Mouse (Mus musculus) layer of hippocampus, adult 2 months (tissue): ENCODE data around the gene Foxo3. TPM values are rescaled to one million over a fixed set of nuclear protein-coding genes. Genes with fewer than 3 reads are reported as not detected.
A peak's percentile ranks its signal among the peaks of the same experiment; 100 is the strongest.

Source experiments
- DNase-seq, 2 experiments: peaks; one replicate each; pipeline ENCODE4 v3.0.0; 2022; ENCODE audit warnings: low spot score in 2 of 2
- H3K27ac ChIP-seq: fragments of 200-600 bp; 2 replicates; pipeline ENCODE4 v1.8.1; 2022
- H3K4me3 ChIP-seq: fragments of 200-600 bp; 2 replicates; pipeline ENCODE4 v1.8.1; 2022; ENCODE audit warnings: mild to moderate bottlenecking
- CTCF ChIP-seq: fragments of 200-600 bp; conservative IDR thresholded peaks from 2 replicates; pipeline ENCODE4 v1.8.1; 2022; ENCODE audit warnings: antibody characterized with exemption, mild to moderate bottlenecking, moderate library complexity
- total RNA-seq, 2 experiments: library from RNA; stranded (reverse); gene quantifications; 2 replicates each; pipeline ENCODE4 v1.2.3; 2021

The Foxo3 gene
- total RNA-seq, 2 experiments from 2014 or later = 47.5 to 53.2 TPM

- no peak for TF ChIP-seq CTCF
- no peak overlapping the region for H3K4me3 ChIP-seq
- no peak overlapping the region for H3K27ac ChIP-seq
- DNase-seq = no peak
Measured at GRCm38 (mm10) chr10:42170889-42171347, 105.6 kb downstream of the Foxo3 start.

GRCm38 (mm10) chr10:42170201-42170600, 106.4 kb downstream of the Foxo3 start:
- TF ChIP-seq CTCF = no peak
- H3K27ac ChIP-seq = no peak overlapping the region
- no peak for DNase-seq
- no peak overlapping the region for H3K4me3 ChIP-seq

- H3K27ac ChIP-seq = no peak overlapping the region
- DNase-seq = no peak
- H3K4me3 ChIP-seq = no peak overlapping the region
- no peak for TF ChIP-seq CTCF
Measured at GRCm38 (mm10) chr10:42154727-42155126, 121.8 kb downstream of the Foxo3 start.

- TF ChIP-seq CTCF = no peak
- DNase-seq = peak; percentile 34 to 51
Measured at GRCm38 (mm10) chr10:42152426-42153205, 123.9 kb downstream of the Foxo3 start.

GRCm38 (mm10) chr10:42149767-42150166, 126.8 kb downstream of the Foxo3 start:
- no peak for TF ChIP-seq CTCF
- DNase-seq = no peak
- Histone ChIP-seq H3K27ac (no peak overlapping the region), H3K4me3 (no peak overlapping the region)

More at GRCm38 (mm10) chr10:42152426-42153205, 123.9 kb downstream of the Foxo3 start:
- Histone ChIP-seq H3K27ac (0 out of 2 replicates have a peak overlapping the region, but pooled peaks have one; percentile 28), H3K4me3 (no peak overlapping the region)

GRCm38 (mm10) chr10:42148326-42148725, 128.2 kb downstream of the Foxo3 start:
- TF ChIP-seq CTCF = no peak
- Histone ChIP-seq H3K27ac (no peak overlapping the region), H3K4me3 (no peak overlapping the region)
- no peak for DNase-seq

- Histone ChIP-seq H3K27ac (no peak overlapping the region), H3K4me3 (no peak overlapping the region)
- TF ChIP-seq CTCF = no peak
- no peak for DNase-seq
Measured at GRCm38 (mm10) chr10:42145221-42145620, 131.3 kb downstream of the Foxo3 start.

GRCm38 (mm10) chr10:42144788-42145187, 131.8 kb downstream of the Foxo3 start:
- Histone ChIP-seq H3K4me3 (no peak overlapping the region), H3K27ac (no peak overlapping the region)
- no peak for TF ChIP-seq CTCF
- DNase-seq = no peak

GRCm38 (mm10) chr10:42144176-42144575, 132.4 kb downstream of the Foxo3 start:
- TF ChIP-seq CTCF = no peak
- H3K27ac ChIP-seq = no peak overlapping the region
- DNase-seq = no peak
- no peak overlapping the region for H3K4me3 ChIP-seq

- DNase-seq = no peak
- no peak overlapping the region for H3K27ac ChIP-seq
- H3K4me3 ChIP-seq = no peak overlapping the region
- TF ChIP-seq CTCF = no peak
Measured at GRCm38 (mm10) chr10:42142791-42143190, 133.8 kb downstream of the Foxo3 start.

- DNase-seq = no peak
- TF ChIP-seq CTCF = no peak
- no peak overlapping the region for H3K4me3 ChIP-seq
Measured at GRCm38 (mm10) chr10:42142081-42142480, 134.5 kb downstream of the Foxo3 start.

GRCm38 (mm10) chr10:42139749-42140148, 136.8 kb downstream of the Foxo3 start:
- DNase-seq = no peak
- Histone ChIP-seq H3K4me3 (no peak overlapping the region), H3K27ac (no peak overlapping the region)
- no peak for TF ChIP-seq CTCF

More at GRCm38 (mm10) chr10:42142081-42142480, 134.5 kb downstream of the Foxo3 start:
- no peak overlapping the region for H3K27ac ChIP-seq

GRCm38 (mm10) chr10:42134759-42135702, 141.5 kb downstream of the Foxo3 start:
- H3K4me3 ChIP-seq = no peak overlapping the region
- no peak overlapping the region for H3K27ac ChIP-seq
- no peak for DNase-seq
- TF ChIP-seq CTCF = no peak

Other genes starting within 250 kb of the Foxo3 start
- gene Afg1l, start 201.8 kb upstream of the Foxo3 start, total RNA-seq = 10 to 100 TPM; 12.6 to 15.3 TPM
- 100 to 1,000 TPM; 188 to 197 TPM for gene Snx3, start 225.3 kb upstream of the Foxo3 start, total RNA-seq